Mouse (Mus musculus) limb, embryonic 11.5 days (tissue): ENCODE results near the gene Xylt1. TPM values are rescaled to one million over a fixed set of nuclear protein-coding genes. Genes with fewer than 3 reads are reported as not detected.

Source experiments
- ATAC-seq: fragments of 200-750 bp; cut with Nextera tagmentation; 2 replicates; pipeline ENCODE4 v1.8.0; 2017; ENCODE audit warnings: low read depth; ENCODE audit not compliant: insufficient number of reproducible peaks, low FRiP score, low TSS enrichment
- DNase-seq: peaks from one replicate; pipeline ENCODE4 v3.0.0-alpha.2; 2015; ENCODE audit warnings: low spot score
- H3K27ac ChIP-seq: fragments of 300-500 bp; sonication (generic); replicated peaks from 2 replicates; pipeline ENCODE4 v1.5.1; 2014; ENCODE audit warnings: low read depth, mild to moderate bottlenecking, low read length
- H3K27me3 ChIP-seq: fragments of 300-500 bp; sonication (generic); 2 replicates; pipeline ENCODE4 v1.6.1; 2014; ENCODE audit warnings: mild to moderate bottlenecking, low read length, mixed read lengths; ENCODE audit not compliant: control insufficient read depth, insufficient read depth
- H3K36me3 ChIP-seq: fragments of 300-500 bp; sonication (generic); 2 replicates; pipeline ENCODE4 v1.6.1; 2014; ENCODE audit warnings: mild to moderate bottlenecking, low read length, moderate library complexity, mixed read lengths; ENCODE audit not compliant: control insufficient read depth, insufficient read depth
- H3K4me1 ChIP-seq: fragments of 300-500 bp; sonication (generic); 2 replicates; pipeline ENCODE4 v1.6.1; 2014; ENCODE audit warnings: low read length, mixed read lengths; ENCODE audit not compliant: control insufficient read depth, insufficient read depth
- H3K4me2 ChIP-seq: fragments of 300-500 bp; sonication (generic); 2 replicates; pipeline ENCODE4 v1.6.1; 2014; ENCODE audit warnings: low read depth, mild to moderate bottlenecking, moderate library complexity; ENCODE audit not compliant: severe bottlenecking
- H3K4me3 ChIP-seq: fragments of 300-500 bp; sonication (generic); 2 replicates; pipeline ENCODE4 v1.5.1; 2014; ENCODE audit warnings: low read depth, low read length
- H3K9ac ChIP-seq: fragments of 300-500 bp; sonication (generic); 2 replicates; pipeline ENCODE4 v1.6.1; 2014; ENCODE audit warnings: mild to moderate bottlenecking, low read length
- H3K9me3 ChIP-seq: fragments of 300-500 bp; sonication (generic); 2 replicates; pipeline ENCODE4 v1.6.1; 2016; ENCODE audit warnings: low read length; ENCODE audit not compliant: control insufficient read depth
- WGBS: fragments of 180-500 bp; shearing (Covaris S2); extraction: QIAGEN DNeasy Blood & Tissue Kit; methylation state at CpG from one replicate; pipeline ENCODE4 v1.1.7; 2014; 5-methylcytosine and 5-hydroxymethylcytosine counted together
- polyA plus RNA-seq: library from polyadenylated mRNA; unstranded; fragments of >200 nt; fragmentation: Nextera tagmentation; extraction: Ambion mirVana; gene quantifications from 2 replicates; pipeline ENCODE4 v1.2.1, GENCODE M21; 2014

The Xylt1 gene
- polyA plus RNA-seq, 1 experiment from 2014 or later, result 1.4 TPM

GRCm38 (mm10) chr7:117389048-117389447 lies 8.3 kb downstream of the Xylt1 start:
- Histone ChIP-seq H3K4me2 (no peak overlapping the region), H3K9ac (no peak overlapping the region), H3K27me3 (no peaks in the 10 kb centered on the region), H3K9me3 (no peaks in the 10 kb centered on the region), H3K4me3 (no peak overlapping the region), H3K36me3 (no peaks in the 10 kb centered on the region), H3K27ac (no peak overlapping the region), H3K4me1 (0 out of 2 replicates have a peak, but pooled peaks cover 3% of the 10 kb centered on the region)
- DNase-seq, result no peak
- WGBS, result 93% methylated on average over 3 of the region's 3 CpGs
- ATAC-seq, result no peak

GRCm38 (mm10) chr7:117392863-117393569 lies 12.2 kb downstream of the Xylt1 start:
- 0 out of 2 replicates have a peak, but pooled peaks cover 3% of the 10 kb centered on the region for H3K4me1 ChIP-seq
- H3K27ac ChIP-seq, result no peak overlapping the region
- ATAC-seq, result no peak
- H3K36me3 ChIP-seq, result no peaks in the 10 kb centered on the region
- no peak overlapping the region for H3K4me2 ChIP-seq
- no peaks in the 10 kb centered on the region for H3K9me3 ChIP-seq
- H3K27me3 ChIP-seq, result no peaks in the 10 kb centered on the region
- WGBS, result 84% methylated on average over 13 of the region's 13 CpGs
- H3K9ac ChIP-seq, result no peak overlapping the region
- no peak for DNase-seq
- H3K4me3 ChIP-seq, result no peak overlapping the region

GRCm38 (mm10) chr7:117393976-117394375 lies 13.2 kb downstream of the Xylt1 start:
- Histone ChIP-seq H3K4me3 (no peak overlapping the region), H3K4me1 (0 out of 2 replicates have a peak, but pooled peaks cover 3% of the 10 kb centered on the region), H3K36me3 (no peaks in the 10 kb centered on the region), H3K27me3 (no peaks in the 10 kb centered on the region), H3K9me3 (no peaks in the 10 kb centered on the region), H3K4me2 (no peak overlapping the region), H3K9ac (no peak overlapping the region), H3K27ac (no peak overlapping the region)
- 49% methylated on average over 4 of the region's 4 CpGs for WGBS
- no peak for DNase-seq
- ATAC-seq, result no peak

- no peaks in the 10 kb centered on the region for H3K36me3 ChIP-seq
- H3K4me2 ChIP-seq, result no peak overlapping the region
Measured at GRCm38 (mm10) chr7:117394380-117394779, 13.6 kb downstream of the Xylt1 start.

GRCm38 (mm10) chr7:117395511-117395910 lies 14.7 kb downstream of the Xylt1 start:
- no peak overlapping the region for H3K4me2 ChIP-seq
- H3K27me3 ChIP-seq, result no peaks in the 10 kb centered on the region
- 86% methylated on average over 6 of the region's 6 CpGs for WGBS
- ATAC-seq (no peak), DNase-seq (no peak)
- H3K36me3 ChIP-seq, result no peaks in the 10 kb centered on the region
- no peak overlapping the region for H3K27ac ChIP-seq
- H3K4me3 ChIP-seq, result no peak overlapping the region
- no peaks in the 10 kb centered on the region for H3K9me3 ChIP-seq
- no peak overlapping the region for H3K9ac ChIP-seq
- H3K4me1 ChIP-seq, result 0 out of 2 replicates have a peak, but pooled peaks cover 3% of the 10 kb centered on the region

More at GRCm38 (mm10) chr7:117394380-117394779, 13.6 kb downstream of the Xylt1 start:
- Histone ChIP-seq H3K4me3 (no peak overlapping the region), H3K9ac (no peak overlapping the region), H3K27me3 (no peaks in the 10 kb centered on the region), H3K9me3 (no peaks in the 10 kb centered on the region), H3K4me1 (0 out of 2 replicates have a peak, but pooled peaks cover 3% of the 10 kb centered on the region), H3K27ac (no peak overlapping the region)
- DNase-seq (no peak), ATAC-seq (no peak)
- WGBS, result 71% methylated on average over 6 of the region's 6 CpGs

- Histone ChIP-seq H3K9ac (no peak overlapping the region), H3K9me3 (no peaks in the 10 kb centered on the region), H3K4me3 (no peak overlapping the region), H3K36me3 (no peaks in the 10 kb centered on the region), H3K27ac (no peak overlapping the region), H3K4me2 (no peak overlapping the region), H3K4me1 (0 out of 2 replicates have a peak, but pooled peaks cover 3% of the 10 kb centered on the region), H3K27me3 (no peaks in the 10 kb centered on the region)
- ATAC-seq, result no peak
- DNase-seq, result no peak
- WGBS, result 92% methylated on average over 6 of the region's 6 CpGs
Measured at GRCm38 (mm10) chr7:117397877-117398276, 17.1 kb downstream of the Xylt1 start.

- H3K27me3 ChIP-seq, result no peaks in the 10 kb centered on the region
- DNase-seq, result no peak
- H3K4me3 ChIP-seq, result no peak overlapping the region
- 90% methylated on average over 5 of the region's 5 CpGs for WGBS
- H3K4me2 ChIP-seq, result no peak overlapping the region
- no peak for ATAC-seq
- no peak overlapping the region for H3K27ac ChIP-seq
- H3K9me3 ChIP-seq, result no peaks in the 10 kb centered on the region
- no peaks in the 10 kb centered on the region for H3K36me3 ChIP-seq
- H3K9ac ChIP-seq, result no peak overlapping the region
- no peaks in the 10 kb centered on the region for H3K4me1 ChIP-seq
Measured at GRCm38 (mm10) chr7:117399971-117400370, 19.2 kb downstream of the Xylt1 start.

GRCm38 (mm10) chr7:117401581-117401980 lies 20.8 kb downstream of the Xylt1 start:
- H3K4me2 ChIP-seq, result no peak overlapping the region
- no peaks in the 10 kb centered on the region for H3K9me3 ChIP-seq
- DNase-seq (no peak), ATAC-seq (no peak)
- H3K9ac ChIP-seq, result no peak overlapping the region
- H3K27ac ChIP-seq, result no peak overlapping the region
- WGBS, result 93% methylated on average over 4 of the region's 4 CpGs
- H3K36me3 ChIP-seq, result no peaks in the 10 kb centered on the region
- no peak overlapping the region for H3K4me3 ChIP-seq
- no peaks in the 10 kb centered on the region for H3K27me3 ChIP-seq
- no peaks in the 10 kb centered on the region for H3K4me1 ChIP-seq
